Mouse (Mus musculus) adrenal gland, adult 2 months (tissue): Measurements from ENCODE around the gene Ctnnb1. TPM values are rescaled to one million over a fixed set of nuclear protein-coding genes. Genes with fewer than 3 reads are reported as not detected.

Source experiments
- DNase-seq: peaks from one replicate; pipeline ENCODE4 v3.0.0; 2021
- microRNA-seq, 2 experiments: library from miRNA; unstranded; fragments of <30 nt; microRNA quantifications; one replicate each; pipeline ENCODE4 v1.2.0; 2021
- polyA plus RNA-seq: library from polyadenylated mRNA; depleted of rRNA; stranded (reverse); fragments of >200 nt; gene quantifications from 2 replicates; pipeline ENCODE4 v1.2.3, GENCODE M21; 2012
- total RNA-seq, 2 experiments: library from RNA; stranded (reverse); gene quantifications; 2 replicates each; pipeline ENCODE4 v1.2.3; 2021

The Ctnnb1 gene
- total and polyA plus RNA-seq, 3 experiments, result 197 to 888 (median 723) TPM

DNA sequence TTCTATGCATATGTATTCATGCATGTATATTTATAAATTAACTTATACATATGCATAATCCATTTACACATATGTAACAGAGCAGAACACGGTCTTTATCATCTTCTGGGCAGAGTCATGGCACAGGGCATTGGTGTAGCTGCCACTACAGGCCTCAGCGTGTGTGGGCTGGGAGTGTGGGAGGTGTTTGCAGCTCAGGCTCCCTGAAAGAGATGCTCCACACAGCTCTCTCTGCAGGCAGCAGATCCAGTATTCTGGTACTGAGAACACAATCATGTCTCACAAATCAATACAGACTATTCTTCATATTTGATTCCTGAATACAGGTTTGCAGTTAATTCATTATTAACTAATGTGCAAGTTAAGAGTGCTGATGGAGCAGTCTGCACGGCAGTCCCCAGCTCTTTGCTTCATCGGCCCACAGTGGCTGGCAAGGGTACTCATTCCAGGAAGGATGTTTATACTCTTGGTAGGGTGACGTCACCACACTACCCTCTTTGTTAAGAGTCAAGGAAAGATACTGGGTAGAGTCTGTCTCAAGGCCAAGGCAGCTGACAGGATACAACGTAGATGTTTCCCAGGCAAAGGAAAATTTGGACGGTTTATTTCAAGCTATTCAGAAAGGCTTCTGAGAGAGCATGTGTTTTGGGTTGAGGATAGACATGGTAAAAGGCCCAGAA, 71.8 kb downstream of the Ctnnb1 start:
- DNase-seq, result peak; percentile 31

- peak; percentile 50 for DNase-seq
Measured at GRCm38 (mm10) chr9:121001681-121002540, 72.9 kb downstream of the Ctnnb1 start.

- DNase-seq, result peak; percentile 54
Measured at GRCm38 (mm10) chr9:121005961-121006360, 76.9 kb downstream of the Ctnnb1 start.

Small RNA genes lying within 50 kb of the gene (microRNA-seq; reads per million reads assigned to microRNA genes)
- 0 reads per million in 2 experiments for gene Mir7090
